Mouse (Mus musculus) intestine, embryonic 16.5 days (tissue): ENCODE measurements around the gene Sdhaf2. TPM values are rescaled to one million over a fixed set of nuclear protein-coding genes. Genes with fewer than 3 reads are reported as not detected.

Experiments
- ATAC-seq: fragments of 200-750 bp; cut with Nextera tagmentation; 2 replicates; pipeline ENCODE4 v1.8.0; 2017; ENCODE audit warnings: moderate TSS enrichment, moderate library complexity
- H3K27ac ChIP-seq: fragments of 300-500 bp; sonication (generic); 2 replicates; pipeline ENCODE4 v1.5.1; 2014; ENCODE audit warnings: mild to moderate bottlenecking, low read length
- H3K27me3 ChIP-seq: fragments of 300-500 bp; sonication (generic); replicated peaks from 2 replicates; pipeline ENCODE4 v1.6.1; 2014; ENCODE audit warnings: low read length, control low read depth, mixed read lengths; ENCODE audit not compliant: control insufficient read depth, insufficient read depth
- H3K36me3 ChIP-seq: fragments of 300-500 bp; sonication (generic); 2 replicates; pipeline ENCODE4 v1.6.1; 2014; ENCODE audit warnings: low read length, control low read depth; ENCODE audit not compliant: control insufficient read depth, insufficient read depth
- H3K4me1 ChIP-seq: fragments of 300-500 bp; sonication (generic); 2 replicates; pipeline ENCODE4 v1.6.1; 2014; ENCODE audit warnings: low read length, control low read depth, mixed read lengths; ENCODE audit not compliant: control insufficient read depth, insufficient read depth
- H3K4me2 ChIP-seq: fragments of 300-500 bp; sonication (generic); 2 replicates; pipeline ENCODE4 v1.6.1; 2014; ENCODE audit warnings: low read depth, low read length, control low read depth
- H3K4me3 ChIP-seq: fragments of 300-500 bp; sonication (generic); 2 replicates; pipeline ENCODE4 v1.5.1; 2014; ENCODE audit warnings: mild to moderate bottlenecking, low read length
- H3K9ac ChIP-seq: fragments of 300-500 bp; sonication (generic); 2 replicates; pipeline ENCODE4 v1.6.1; 2014; ENCODE audit warnings: low read depth, low read length
- H3K9me3 ChIP-seq: fragments of 300-500 bp; sonication (generic); 2 replicates; pipeline ENCODE4 v1.6.1; 2016; ENCODE audit warnings: low read length, control low read depth; ENCODE audit not compliant: control insufficient read depth
- WGBS: fragments of 180-500 bp; shearing (Covaris S2); extraction: QIAGEN DNeasy Blood & Tissue Kit; methylation state at CpG from one replicate; pipeline ENCODE4 v1.1.7; 2014; 5-methylcytosine and 5-hydroxymethylcytosine counted together
- polyA plus RNA-seq: library from polyadenylated mRNA; unstranded; fragments of >200 nt; fragmentation: Nextera tagmentation; extraction: Ambion mirVana; gene quantifications from 2 replicates; pipeline ENCODE4 v1.2.1, GENCODE M21; 2015

Sdhaf2 gene
- polyA plus RNA-seq, 1 experiment from 2014 or later = 60.9 TPM

DNA sequence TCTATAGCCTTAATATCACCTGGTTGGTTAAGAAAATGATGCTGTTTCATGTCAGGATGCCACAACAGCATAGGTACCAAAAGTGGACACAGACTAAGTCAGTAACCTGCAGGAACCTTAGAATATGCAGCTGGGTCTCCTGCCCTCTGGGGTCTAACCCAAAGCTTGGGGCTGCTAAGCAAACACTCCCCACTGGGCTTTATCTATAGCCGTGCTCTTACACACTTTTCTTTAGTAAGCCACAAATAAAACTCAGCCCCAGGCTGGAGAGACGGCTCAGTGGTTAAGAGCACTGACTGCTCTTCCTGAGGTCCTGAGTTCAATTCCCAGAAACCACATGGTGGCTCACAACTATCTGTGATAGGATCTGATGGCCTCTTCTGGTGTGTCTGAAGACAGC, 31.1 kb upstream of the Sdhaf2 start:
- no peak overlapping the region for H3K4me3 ChIP-seq
- H3K36me3 ChIP-seq = no peaks in the 10 kb centered on the region
- no peak overlapping the region for H3K4me2 ChIP-seq
- ATAC-seq = no peak
- H3K9me3 ChIP-seq = no peaks in the 10 kb centered on the region
- peaks cover 5% of the 10 kb centered on the region for H3K4me1 ChIP-seq
- H3K27ac ChIP-seq = no peak overlapping the region
- no peak overlapping the region for H3K9ac ChIP-seq
- WGBS = 71% methylated on average over 2 of the region's 2 CpGs
- H3K27me3 ChIP-seq = no peaks in the 10 kb centered on the region

DNA sequence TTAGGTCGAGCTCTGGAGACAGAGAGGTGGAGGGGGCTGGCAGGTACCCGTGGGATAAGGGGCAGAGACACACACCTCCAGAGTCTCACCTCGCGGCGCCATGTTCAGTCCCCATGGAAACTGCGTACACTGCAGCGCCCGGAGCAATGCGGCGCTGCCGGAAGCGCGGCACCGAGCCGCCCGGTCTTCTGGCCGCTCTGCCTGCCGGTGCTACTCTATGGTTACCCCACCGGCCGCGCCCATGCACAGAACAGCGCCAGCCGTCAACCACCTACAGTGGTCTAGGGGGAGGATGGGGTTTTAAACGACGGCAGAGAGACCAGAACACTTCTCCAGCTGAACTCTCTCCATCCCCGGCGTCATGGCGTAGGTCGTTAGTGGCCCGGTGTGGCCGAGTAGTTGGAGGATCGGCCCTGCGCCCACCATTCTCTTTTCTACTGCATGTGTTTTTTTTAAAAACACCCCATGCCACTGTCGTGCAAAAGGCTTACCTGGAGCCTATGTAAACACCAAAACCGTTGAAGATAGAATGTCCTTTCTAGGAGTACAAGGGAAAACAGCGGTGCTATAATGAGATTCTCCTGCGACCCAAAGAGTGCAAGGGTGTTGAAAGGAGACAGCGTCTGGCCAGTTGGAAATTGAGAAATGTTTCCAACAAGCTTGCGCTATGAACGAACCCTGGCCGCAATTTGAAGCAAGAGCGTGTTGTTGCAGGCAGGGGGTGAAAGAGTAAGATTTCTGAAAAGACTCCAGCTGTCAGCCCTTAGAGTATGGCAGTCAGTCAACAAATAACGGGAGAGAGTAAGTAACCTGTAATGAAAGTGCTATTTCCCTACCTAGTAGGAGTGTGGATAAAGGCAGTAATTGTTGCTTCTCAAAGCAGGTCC, 29.9 kb upstream of the Sdhaf2 start, which contains the start of gene Tmem216:
Gene Tmem216 (minus strand): TSS at position 615 of the 887 bp plus-strand sequence.
- Histone ChIP-seq H3K27ac (peak within 1 kb of the TSS; percentile 63), H3K4me2 (peak within 1 kb of the TSS; percentile 79), H3K36me3 (no peaks in the 10 kb centered on the region), H3K27me3 (no peaks in the 10 kb centered on the region), H3K9me3 (no peaks in the 10 kb centered on the region), H3K4me3 (peak within 1 kb of the TSS; percentile 71), H3K4me1 (peaks cover 5% of the 10 kb centered on the region), H3K9ac (peak within 1 kb of the TSS; percentile 79)
- under 1% methylated on average over 43 of the region's 43 CpGs for WGBS
- ATAC-seq = peak; percentile 100

DNA sequence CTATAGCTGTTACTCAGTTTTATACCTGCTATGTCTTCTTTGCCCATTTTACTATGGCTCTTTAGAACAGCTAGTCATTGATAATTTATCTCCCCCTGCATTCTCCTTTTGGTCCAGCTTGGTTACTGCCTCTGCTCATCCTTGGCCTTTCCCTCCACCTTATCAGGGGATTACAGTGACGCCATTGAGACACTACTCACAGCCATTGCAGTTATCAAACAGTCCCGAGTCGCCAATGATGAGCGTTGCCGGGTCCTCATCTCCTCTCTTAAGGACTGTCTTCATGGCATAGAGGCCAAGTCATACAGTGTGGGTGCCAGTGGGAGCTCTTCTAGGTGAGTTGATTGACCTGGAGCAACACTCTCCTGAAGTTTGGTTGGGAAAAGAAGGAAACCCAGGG, 13.5 kb upstream of the Sdhaf2 start:
- WGBS = 91% methylated on average over 5 of the region's 5 CpGs

DNA sequence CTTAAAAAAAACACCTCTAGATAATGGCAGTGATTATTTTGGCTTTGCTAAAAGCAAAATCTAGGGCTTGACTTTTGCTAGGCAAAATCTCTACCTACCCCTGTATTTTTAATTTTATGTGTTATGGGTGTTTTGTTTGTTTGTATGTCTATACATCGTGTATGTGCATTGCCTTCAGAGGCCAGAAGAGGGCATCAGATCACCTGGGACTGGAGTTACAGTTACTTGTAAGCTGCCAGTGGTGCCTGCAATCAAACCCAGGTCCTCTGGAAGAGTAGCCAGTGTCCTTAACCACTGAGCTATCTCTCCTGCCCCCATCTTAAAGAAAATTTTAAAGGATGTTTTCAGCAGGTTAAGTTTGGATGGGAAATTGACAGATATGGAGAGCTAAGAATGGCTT, 4.1 kb upstream of the Sdhaf2 start:
- Histone ChIP-seq H3K4me1 (peaks cover 8% of the 10 kb centered on the region), H3K4me2 (no peak overlapping the region), H3K9ac (no peak overlapping the region), H3K27ac (no peak overlapping the region), H3K9me3 (no peaks in the 10 kb centered on the region), H3K27me3 (no peaks in the 10 kb centered on the region), H3K36me3 (peaks cover 17% of the 10 kb centered on the region), H3K4me3 (no peak overlapping the region)
- 100% methylated on average over 1 of the region's 1 CpGs for WGBS
- no peak for ATAC-seq

More for the DNA sequence above, 13.5 kb upstream of the Sdhaf2 start:
- Histone ChIP-seq H3K36me3 (peaks cover 21% of the 10 kb centered on the region), H3K4me3 (no peak overlapping the region), H3K27ac (no peak overlapping the region), H3K9me3 (no peaks in the 10 kb centered on the region), H3K9ac (no peak overlapping the region), H3K4me2 (no peak overlapping the region), H3K27me3 (no peaks in the 10 kb centered on the region), H3K4me1 (no peaks in the 10 kb centered on the region)
- ATAC-seq = no peak

DNA sequence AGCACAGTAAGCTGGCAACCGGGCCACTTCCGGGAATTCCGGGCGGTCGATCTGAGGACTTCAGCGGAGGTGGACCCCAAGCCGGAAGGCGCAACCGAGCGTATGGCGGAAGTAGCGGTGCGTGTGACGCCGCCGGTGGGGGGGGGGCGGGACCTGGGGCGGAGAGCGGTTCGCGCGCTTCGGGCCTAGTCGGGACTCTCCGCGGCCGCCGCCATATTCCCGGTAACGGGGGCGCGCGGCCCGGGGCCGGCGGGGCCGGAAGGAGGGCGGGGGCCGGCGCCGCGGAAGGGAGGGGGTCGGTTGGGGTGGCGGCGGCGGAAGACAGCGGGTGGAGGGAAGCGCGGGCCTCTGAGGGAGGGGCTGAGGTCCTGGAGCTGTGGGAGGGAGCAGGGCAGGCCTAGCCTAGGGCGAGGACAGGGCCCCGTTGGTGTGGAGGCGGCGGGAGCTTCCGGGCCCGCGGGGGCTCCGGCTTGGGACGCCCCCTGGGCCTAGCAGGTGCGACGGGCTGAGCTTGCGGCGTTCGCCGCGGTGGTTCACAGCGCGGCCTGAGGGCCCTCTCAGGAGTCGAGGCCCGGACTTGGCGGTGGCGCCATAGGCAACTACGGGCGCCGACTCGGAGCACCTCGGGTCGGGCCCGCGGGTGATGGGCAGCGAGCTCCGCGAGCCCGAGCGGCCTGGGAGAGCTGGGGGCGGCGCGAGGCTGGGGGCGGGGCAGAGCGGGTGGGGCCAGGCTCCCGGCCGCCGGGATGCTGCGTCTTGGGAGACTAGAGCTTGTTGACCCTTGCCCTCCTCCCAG, 638 bp downstream of the Sdhaf2 start, which contains the start of gene Cpsf7:
Gene Cpsf7 (plus strand): TSS at position 161 of the 796 bp plus-strand sequence.
- Histone ChIP-seq H3K27me3 (no peaks in the 10 kb centered on the region), H3K9me3 (no peaks in the 10 kb centered on the region), H3K27ac (peak within 1 kb of the TSS; percentile 100), H3K4me3 (peak within 1 kb of the TSS; percentile 93), H3K4me1 (peaks cover 15% of the 10 kb centered on the region), H3K36me3 (0 out of 2 replicates have a peak, but pooled peaks cover 3% of the 10 kb centered on the region), H3K9ac (peak within 1 kb of the TSS; percentile 100), H3K4me2 (peak within 1 kb of the TSS; percentile 77)
- ATAC-seq = peak; percentile 97
- under 1% methylated on average over 79 of the region's 93 CpGs for WGBS

DNA sequence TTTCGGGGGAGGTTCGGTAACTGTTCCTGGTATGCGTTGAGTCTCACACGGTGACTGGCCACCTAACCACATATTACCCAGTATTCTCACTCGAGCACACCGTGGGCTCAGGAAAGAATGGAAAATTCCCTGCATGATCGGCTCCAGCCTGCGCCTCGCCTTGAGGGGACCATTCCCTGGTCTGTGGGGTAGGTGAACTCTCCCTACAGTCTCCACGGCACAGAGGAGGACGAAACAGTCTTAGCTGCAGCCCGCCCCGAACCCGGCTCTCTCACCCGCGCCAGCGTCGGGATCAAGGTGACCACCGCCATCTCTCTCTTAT, 1.2 kb downstream of the Sdhaf2 start:
- Histone ChIP-seq H3K36me3 (0 out of 2 replicates have a peak, but pooled peaks cover 3% of the 10 kb centered on the region), H3K9ac (peak overlapping the region; percentile 100), H3K4me2 (peak overlapping the region; percentile 57), H3K27me3 (no peaks in the 10 kb centered on the region), H3K27ac (peak overlapping the region; percentile 100), H3K4me3 (peak overlapping the region; percentile 93), H3K4me1 (peaks cover 15% of the 10 kb centered on the region), H3K9me3 (no peaks in the 10 kb centered on the region)
- ATAC-seq = no peak
- WGBS = under 1% methylated on average over 19 of the region's 19 CpGs

DNA sequence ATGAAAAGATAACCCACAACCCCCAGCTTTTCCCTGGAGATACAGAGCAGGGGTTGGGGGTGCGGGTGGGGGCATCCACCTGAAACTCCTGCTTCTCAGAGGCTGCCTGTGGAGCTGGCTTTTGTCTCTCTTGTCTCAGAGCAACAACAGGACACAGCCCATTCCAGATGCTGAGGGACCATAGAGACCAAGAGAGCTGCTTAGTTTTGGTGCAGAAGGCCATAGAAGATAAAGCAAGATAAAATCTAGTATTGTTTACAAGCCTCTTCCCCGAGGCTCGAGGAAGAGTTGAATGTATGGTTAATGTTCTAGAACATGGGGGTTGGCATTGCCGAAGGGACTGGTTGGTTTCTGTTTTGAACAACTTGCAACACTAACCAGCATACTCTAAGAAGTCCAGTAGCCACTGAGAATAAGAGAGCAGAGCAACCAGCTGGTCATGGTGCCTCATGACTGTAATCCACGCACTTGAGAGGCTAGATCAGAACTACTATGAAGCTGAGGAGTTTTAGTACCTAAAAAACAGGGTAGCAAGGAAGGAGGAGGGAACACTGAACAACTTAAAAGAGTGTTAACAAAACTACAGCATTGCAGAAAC, 2.4 kb downstream of the Sdhaf2 start:
- Histone ChIP-seq H3K27ac (no peak overlapping the region), H3K4me3 (no peak overlapping the region), H3K9ac (no peak overlapping the region), H3K4me2 (peak overlapping the region; percentile 22; the same call in 1 of the 2 replicates), H3K9me3 (no peaks in the 10 kb centered on the region), H3K27me3 (no peaks in the 10 kb centered on the region), H3K36me3 (no peaks in the 10 kb centered on the region), H3K4me1 (peaks cover 15% of the 10 kb centered on the region)
- WGBS = 64% methylated on average over 5 of the region's 5 CpGs
- no peak for ATAC-seq

DNA sequence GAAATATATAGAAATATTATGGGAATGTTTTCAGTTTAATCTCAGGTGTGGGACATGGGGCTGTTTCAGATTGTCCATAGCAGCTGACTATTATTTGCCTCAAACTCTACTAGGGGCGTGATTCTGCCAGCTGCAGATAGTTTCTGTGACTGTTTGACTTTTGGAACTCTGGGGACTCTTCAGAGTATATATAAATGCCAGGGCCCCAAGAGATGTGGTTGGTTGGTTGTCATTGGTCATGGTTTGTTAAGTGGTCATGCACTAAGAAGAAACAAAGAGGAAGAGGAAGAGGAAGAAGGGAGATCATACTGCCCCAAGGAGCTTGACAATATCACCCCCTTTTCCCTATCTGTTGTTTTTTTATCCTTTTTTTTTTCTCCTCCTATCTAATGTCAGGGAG, 4.0 kb downstream of the Sdhaf2 start:
- ATAC-seq = no peak
- WGBS = 65% methylated on average over 1 of the region's 1 CpGs
- Histone ChIP-seq H3K4me1 (peaks cover 15% of the 10 kb centered on the region), H3K27ac (no peak overlapping the region), H3K27me3 (no peaks in the 10 kb centered on the region), H3K4me3 (no peak overlapping the region), H3K4me2 (no peak overlapping the region), H3K36me3 (peaks cover 3% of the 10 kb centered on the region; the same call in 1 of the 2 replicates), H3K9ac (no peak overlapping the region), H3K9me3 (no peaks in the 10 kb centered on the region)

DNA sequence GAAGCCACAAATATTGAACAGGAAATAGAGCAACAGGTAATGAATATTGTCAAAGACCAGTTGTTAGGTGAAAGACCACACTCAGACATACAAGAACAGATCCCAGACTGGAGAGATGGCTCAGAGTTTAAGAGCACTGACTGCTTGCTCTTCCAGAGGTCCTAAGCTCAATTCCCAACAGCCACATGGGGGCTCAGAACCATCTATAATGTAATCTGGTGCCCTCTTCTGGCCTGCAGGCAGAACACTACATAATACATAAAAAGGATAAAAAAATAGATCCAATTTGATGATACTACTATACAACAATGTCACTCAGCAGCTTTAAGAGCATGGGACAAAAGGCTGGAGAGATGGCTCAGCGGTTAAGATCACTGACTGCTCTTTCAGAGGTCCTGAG, 5.6 kb downstream of the Sdhaf2 start:
- Histone ChIP-seq H3K27me3 (no peaks in the 10 kb centered on the region), H3K9me3 (no peaks in the 10 kb centered on the region), H3K36me3 (peaks cover 15% of the 10 kb centered on the region), H3K4me1 (peaks cover 7% of the 10 kb centered on the region), H3K27ac (no peak overlapping the region), H3K9ac (no peak overlapping the region), H3K4me3 (no peak overlapping the region), H3K4me2 (no peak overlapping the region)
- WGBS = 53% methylated on average over 1 of the region's 1 CpGs
- ATAC-seq = no peak
